Mouse (Mus musculus) stomach, embryonic 14.5 days (tissue): ENCODE measurements around the gene Actr8. TPM values are rescaled to one million over a fixed set of nuclear protein-coding genes. Genes with fewer than 3 reads are reported as not detected.

Experiments
- ATAC-seq: fragments of 200-750 bp; cut with Nextera tagmentation; 2 replicates; pipeline ENCODE4 v1.8.0; 2017; ENCODE audit warnings: low read depth, moderate TSS enrichment; ENCODE audit not compliant: insufficient number of reproducible peaks, insufficient read depth, low FRiP score
- H3K27ac ChIP-seq: fragments of 300-500 bp; sonication (generic); 2 replicates; pipeline ENCODE4 v1.5.1; 2014; ENCODE audit warnings: mild to moderate bottlenecking, low read length, moderate library complexity, mixed read lengths
- H3K27me3 ChIP-seq: fragments of 300-500 bp; sonication (generic); 2 replicates; pipeline ENCODE4 v1.6.1; 2014; ENCODE audit warnings: low read length, control low read depth, mixed read lengths; ENCODE audit not compliant: control insufficient read depth, insufficient read depth
- H3K36me3 ChIP-seq: fragments of 300-500 bp; sonication (generic); 2 replicates; pipeline ENCODE4 v1.6.1; 2014; ENCODE audit warnings: mild to moderate bottlenecking, control low read depth, low read length, moderate library complexity, mixed read lengths; ENCODE audit not compliant: control insufficient read depth, insufficient read depth
- H3K4me1 ChIP-seq: fragments of 300-500 bp; sonication (generic); 2 replicates; pipeline ENCODE4 v1.6.1; 2014; ENCODE audit warnings: low read length, control low read depth, mixed read lengths; ENCODE audit not compliant: control insufficient read depth, insufficient read depth
- H3K4me2 ChIP-seq: fragments of 300-500 bp; sonication (generic); replicated peaks from 2 replicates; pipeline ENCODE4 v1.6.1; 2014; ENCODE audit warnings: low read depth, low read length, control low read depth
- H3K4me3 ChIP-seq: fragments of 300-500 bp; sonication (generic); 2 replicates; pipeline ENCODE4 v1.5.1; 2014; ENCODE audit warnings: low read depth, low read length, control low read depth
- H3K9ac ChIP-seq: fragments of 300-500 bp; sonication (generic); replicated peaks from 2 replicates; pipeline ENCODE4 v1.6.1; 2014; ENCODE audit warnings: low read depth, mild to moderate bottlenecking, control low read depth, low read length, moderate library complexity, mixed read lengths
- H3K9me3 ChIP-seq: fragments of 300-500 bp; sonication (generic); 2 replicates; pipeline ENCODE4 v1.6.1; 2016; ENCODE audit warnings: low read depth, low read length, control low read depth; ENCODE audit not compliant: control insufficient read depth
- WGBS: fragments of 180-500 bp; shearing (Covaris S2); extraction: QIAGEN DNeasy Blood & Tissue Kit; methylation state at CpG from one replicate; pipeline ENCODE4 v1.1.7; 2014; 5-methylcytosine and 5-hydroxymethylcytosine counted together
- polyA plus RNA-seq: library from polyadenylated mRNA; unstranded; fragments of >200 nt; fragmentation: Nextera tagmentation; extraction: Ambion mirVana; gene quantifications from 2 replicates; pipeline ENCODE4 v1.2.1, GENCODE M21; 2014

Gene Actr8
- polyA plus RNA-seq, 1 experiment from 2014 or later = 56.7 TPM

GRCm38 (mm10) chr14:29999475-29999811, 21.3 kb downstream of the Actr8 start:
- H3K27ac ChIP-seq = no peak overlapping the region
- no peaks in the 10 kb centered on the region for H3K27me3 ChIP-seq
- no peaks in the 10 kb centered on the region for H3K9me3 ChIP-seq
- 84% methylated on average over 3 of the region's 3 CpGs for WGBS
- peaks cover 19% of the 10 kb centered on the region for H3K36me3 ChIP-seq
- no peak overlapping the region for H3K4me3 ChIP-seq
- no peak overlapping the region for H3K9ac ChIP-seq
- no peak for ATAC-seq
- no peak overlapping the region for H3K4me2 ChIP-seq
- no peaks in the 10 kb centered on the region for H3K4me1 ChIP-seq

GRCm38 (mm10) chr14:30008733-30009575, 30.8 kb downstream of the Actr8 start, which contains the start of the genes Il17rb and Chdh:
TSS of gene Il17rb (minus strand) at chr14:30008896.
TSS of gene Chdh (plus strand) at chr14:30009023.
- Histone ChIP-seq H3K9me3 (no peaks in the 10 kb centered on the region), H3K27ac (no peak within 1 kb of the TSS), H3K4me1 (peaks cover 5% of the 10 kb centered on the region; the same call in 1 of the 2 replicates), H3K27me3 (0 out of 2 replicates have a peak, but pooled peaks cover 2% of the 10 kb centered on the region), H3K9ac (0 out of 2 replicates have a peak within 1 kb of the TSS, but pooled peaks have one; percentile 18), H3K36me3 (no peaks in the 10 kb centered on the region), H3K4me3 (peak within 1 kb of the TSS; percentile 35), H3K4me2 (peak within 1 kb of the TSS; percentile 87)
- 8% methylated on average over 54 of the region's 54 CpGs for WGBS
- ATAC-seq = peak; percentile 85

GRCm38 (mm10) chr14:30009864-30010560, 31.9 kb downstream of the Actr8 start:
- Histone ChIP-seq H3K4me2 (no peak overlapping the region), H3K9ac (no peak overlapping the region), H3K36me3 (no peaks in the 10 kb centered on the region), H3K27ac (no peak overlapping the region), H3K27me3 (0 out of 2 replicates have a peak, but pooled peaks cover 2% of the 10 kb centered on the region), H3K9me3 (no peaks in the 10 kb centered on the region), H3K4me1 (peaks cover 5% of the 10 kb centered on the region; the same call in 1 of the 2 replicates), H3K4me3 (no peak overlapping the region)
- WGBS = 62% methylated on average over 10 of the region's 10 CpGs
- no peak for ATAC-seq

GRCm38 (mm10) chr14:30011886-30012560, 33.9 kb downstream of the Actr8 start:
- no peak for ATAC-seq
- Histone ChIP-seq H3K27ac (no peak overlapping the region), H3K27me3 (0 out of 2 replicates have a peak, but pooled peaks cover 2% of the 10 kb centered on the region), H3K36me3 (no peaks in the 10 kb centered on the region), H3K4me1 (peaks cover 5% of the 10 kb centered on the region; the same call in 1 of the 2 replicates), H3K9me3 (no peaks in the 10 kb centered on the region), H3K9ac (no peak overlapping the region), H3K4me3 (no peak overlapping the region), H3K4me2 (no peak overlapping the region)
- 68% methylated on average over 10 of the region's 10 CpGs for WGBS

GRCm38 (mm10) chr14:30014487-30014886, 36.4 kb downstream of the Actr8 start:
- Histone ChIP-seq H3K9me3 (no peaks in the 10 kb centered on the region), H3K4me3 (no peak overlapping the region), H3K27ac (no peak overlapping the region), H3K4me2 (no peak overlapping the region), H3K36me3 (no peaks in the 10 kb centered on the region), H3K27me3 (no peaks in the 10 kb centered on the region), H3K4me1 (no peaks in the 10 kb centered on the region), H3K9ac (no peak overlapping the region)
- ATAC-seq = no peak
- 70% methylated on average over 10 of the region's 10 CpGs for WGBS

GRCm38 (mm10) chr14:30015008-30015407, 36.9 kb downstream of the Actr8 start:
- H3K9me3 ChIP-seq = no peaks in the 10 kb centered on the region
- 73% methylated on average over 1 of the region's 1 CpGs for WGBS

GRCm38 (mm10) chr14:30016666-30017065, 38.5 kb downstream of the Actr8 start:
- H3K4me2 ChIP-seq = no peak overlapping the region
- H3K27me3 ChIP-seq = no peaks in the 10 kb centered on the region
- no peak for ATAC-seq
- H3K27ac ChIP-seq = no peak overlapping the region
- no peaks in the 10 kb centered on the region for H3K36me3 ChIP-seq
- no peak overlapping the region for H3K9ac ChIP-seq
- H3K9me3 ChIP-seq = no peaks in the 10 kb centered on the region
- no peak overlapping the region for H3K4me3 ChIP-seq
- H3K4me1 ChIP-seq = no peaks in the 10 kb centered on the region
- 85% methylated on average over 5 of the region's 5 CpGs for WGBS

More at GRCm38 (mm10) chr14:30015008-30015407, 36.9 kb downstream of the Actr8 start:
- no peak for ATAC-seq
- H3K4me3 ChIP-seq = no peak overlapping the region
- no peak overlapping the region for H3K4me2 ChIP-seq
- H3K4me1 ChIP-seq = no peaks in the 10 kb centered on the region
- no peaks in the 10 kb centered on the region for H3K27me3 ChIP-seq
- no peaks in the 10 kb centered on the region for H3K36me3 ChIP-seq
- H3K27ac ChIP-seq = no peak overlapping the region
- no peak overlapping the region for H3K9ac ChIP-seq

- Histone ChIP-seq H3K27me3 (no peaks in the 10 kb centered on the region), H3K27ac (no peak overlapping the region), H3K36me3 (no peaks in the 10 kb centered on the region), H3K9me3 (no peaks in the 10 kb centered on the region), H3K9ac (no peak overlapping the region), H3K4me3 (no peak overlapping the region), H3K4me1 (no peaks in the 10 kb centered on the region), H3K4me2 (no peak overlapping the region)
- 82% methylated on average over 8 of the region's 8 CpGs for WGBS
- no peak for ATAC-seq
Observed at GRCm38 (mm10) chr14:30017794-30018462, 39.8 kb downstream of the Actr8 start.
